Mouse (Mus musculus) stomach, postnatal 0 days (tissue): Measurements from ENCODE around the gene Nudt1. TPM values are rescaled to one million over a fixed set of nuclear protein-coding genes. Genes with fewer than 3 reads are reported as not detected.
A peak's percentile ranks its signal among the peaks of the same experiment; 100 is the strongest.

Experiments
- ATAC-seq: fragments of 200-750 bp; cut with Nextera tagmentation; 2 replicates; pipeline ENCODE4 v1.8.0; 2017; ENCODE audit not compliant: low FRiP score, low TSS enrichment
- DNase-seq: peaks from one replicate; pipeline ENCODE4 v3.0.0-alpha.2; 2016; ENCODE audit warnings: low spot score
- H3K27ac ChIP-seq: fragments of 300-500 bp; sonication (generic); replicated peaks from 2 replicates; pipeline ENCODE4 v1.5.1; 2014; ENCODE audit warnings: mild to moderate bottlenecking, control low read depth
- H3K27me3 ChIP-seq: fragments of 300-500 bp; sonication (generic); 2 replicates; pipeline ENCODE4 v1.6.1; 2014; ENCODE audit warnings: low read length; ENCODE audit not compliant: control insufficient read depth, insufficient read depth
- H3K36me3 ChIP-seq: fragments of 300-500 bp; sonication (generic); 2 replicates; pipeline ENCODE4 v1.6.1; 2014; ENCODE audit warnings: low read length, mixed read lengths; ENCODE audit not compliant: control insufficient read depth, insufficient read depth
- H3K4me1 ChIP-seq: fragments of 300-500 bp; sonication (generic); replicated peaks from 2 replicates; pipeline ENCODE4 v1.6.1; 2014; ENCODE audit warnings: antibody characterized with exemption; ENCODE audit not compliant: control insufficient read depth, insufficient read depth
- H3K4me2 ChIP-seq: fragments of 300-500 bp; sonication (generic); replicated peaks from 2 replicates; pipeline ENCODE4 v1.6.1; 2014; ENCODE audit warnings: low read depth, mild to moderate bottlenecking, control low read depth, moderate library complexity
- H3K4me3 ChIP-seq: fragments of 300-500 bp; sonication (generic); 2 replicates; pipeline ENCODE4 v1.5.1; 2014; ENCODE audit warnings: low read depth, low read length, control low read depth
- H3K9ac ChIP-seq: fragments of 300-500 bp; sonication (generic); 2 replicates; pipeline ENCODE4 v1.6.1; 2014; ENCODE audit warnings: mild to moderate bottlenecking, low read length, control low read depth, mixed read lengths
- H3K9me3 ChIP-seq: fragments of 300-500 bp; sonication (generic); 2 replicates; pipeline ENCODE4 v1.6.1; 2016; ENCODE audit warnings: low read length; ENCODE audit not compliant: control insufficient read depth
- CTCF ChIP-seq: IDR thresholded peaks from 2 replicates; pipeline ENCODE4 v1.5.1; 2016; ENCODE audit warnings: antibody characterized with exemption, low read depth, mild to moderate bottlenecking, moderate library complexity
- EP300 ChIP-seq: optimal IDR thresholded peaks from 2 replicates; pipeline ENCODE3; 2016; ENCODE audit warnings: antibody characterized with exemption
- WGBS: fragments of 180-500 bp; shearing (Covaris S2); extraction: QIAGEN DNeasy Blood & Tissue Kit; methylation state at CpG from one replicate; pipeline ENCODE4 v1.1.7; 2014; 5-methylcytosine and 5-hydroxymethylcytosine counted together
- polyA plus RNA-seq: library from polyadenylated mRNA; unstranded; fragments of >200 nt; fragmentation: Nextera tagmentation; extraction: Ambion mirVana; gene quantifications from 2 replicates; pipeline ENCODE4 v1.2.1, GENCODE M21; 2015

Gene Nudt1
- polyA plus RNA-seq, 1 experiment from 2014 or later = 25.3 TPM

GRCm38 (mm10) chr5:140284761-140285160, 36.7 kb upstream of the Nudt1 start:
- Histone ChIP-seq H3K4me1 (no peaks in the 10 kb centered on the region), H3K9ac (no peak overlapping the region), H3K4me2 (no peak overlapping the region), H3K9me3 (no peaks in the 10 kb centered on the region), H3K36me3 (peaks cover 6% of the 10 kb centered on the region; the same call in 1 of the 2 replicates), H3K27ac (no peak overlapping the region), H3K27me3 (no peaks in the 10 kb centered on the region), H3K4me3 (no peak overlapping the region)
- no peak for DNase-seq
- ATAC-seq = no peak
- TF ChIP-seq CTCF (no peak), EP300 (no peak)
- 93% methylated on average over 2 of the region's 2 CpGs for WGBS

- no peak for ATAC-seq
- peaks cover 6% of the 10 kb centered on the region; the same call in 1 of the 2 replicates for H3K36me3 ChIP-seq
- H3K9ac ChIP-seq = no peak overlapping the region
- H3K9me3 ChIP-seq = no peaks in the 10 kb centered on the region
- H3K27ac ChIP-seq = no peak overlapping the region
- no peak overlapping the region for H3K4me3 ChIP-seq
- TF ChIP-seq CTCF (no peak), EP300 (no peak)
- H3K27me3 ChIP-seq = no peaks in the 10 kb centered on the region
- H3K4me2 ChIP-seq = no peak overlapping the region
- DNase-seq = no peak
- 79% methylated on average over 3 of the region's 3 CpGs for WGBS
- H3K4me1 ChIP-seq = no peaks in the 10 kb centered on the region
Measured at GRCm38 (mm10) chr5:140288287-140288686, 33.2 kb upstream of the Nudt1 start.

GRCm38 (mm10) chr5:140289161-140289560, 32.3 kb upstream of the Nudt1 start:
- H3K9ac ChIP-seq = no peak overlapping the region
- no peak for DNase-seq
- no peak overlapping the region for H3K27ac ChIP-seq
- H3K4me3 ChIP-seq = no peak overlapping the region
- no peak for ATAC-seq
- 89% methylated on average over 2 of the region's 2 CpGs for WGBS
- H3K4me2 ChIP-seq = no peak overlapping the region
- TF ChIP-seq EP300 (no peak), CTCF (no peak)
- H3K4me1 ChIP-seq = no peaks in the 10 kb centered on the region
- H3K36me3 ChIP-seq = peaks cover 4% of the 10 kb centered on the region; the same call in 1 of the 2 replicates
- H3K27me3 ChIP-seq = no peaks in the 10 kb centered on the region
- H3K9me3 ChIP-seq = no peaks in the 10 kb centered on the region

GRCm38 (mm10) chr5:140292152-140292551, 29.3 kb upstream of the Nudt1 start:
- WGBS = 76% methylated on average over 1 of the region's 1 CpGs
- Histone ChIP-seq H3K36me3 (peaks cover 8% of the 10 kb centered on the region; the same call in 1 of the 2 replicates), H3K27me3 (no peaks in the 10 kb centered on the region), H3K9me3 (no peaks in the 10 kb centered on the region), H3K4me1 (no peaks in the 10 kb centered on the region), H3K27ac (no peak overlapping the region), H3K9ac (no peak overlapping the region), H3K4me2 (no peak overlapping the region), H3K4me3 (no peak overlapping the region)
- ATAC-seq (no peak), DNase-seq (peak; percentile 71)
- TF ChIP-seq CTCF (peak; percentile 91), EP300 (no peak)

- no peak for DNase-seq
- Histone ChIP-seq H3K27ac (no peak overlapping the region), H3K4me1 (no peaks in the 10 kb centered on the region), H3K4me2 (no peak overlapping the region), H3K9me3 (no peaks in the 10 kb centered on the region), H3K36me3 (peaks cover 21% of the 10 kb centered on the region), H3K9ac (no peak overlapping the region), H3K27me3 (no peaks in the 10 kb centered on the region), H3K4me3 (no peak overlapping the region)
- ATAC-seq = no peak
- WGBS = 92% methylated on average over 4 of the region's 4 CpGs
- TF ChIP-seq CTCF = no peak
- TF ChIP-seq EP300 = no peak
Measured at GRCm38 (mm10) chr5:140298291-140298690, 23.2 kb upstream of the Nudt1 start.

- Histone ChIP-seq H3K36me3 (peaks cover 28% of the 10 kb centered on the region), H3K4me3 (no peak overlapping the region), H3K4me1 (no peaks in the 10 kb centered on the region), H3K27ac (no peak overlapping the region), H3K9ac (no peak overlapping the region), H3K27me3 (no peaks in the 10 kb centered on the region), H3K9me3 (no peaks in the 10 kb centered on the region), H3K4me2 (no peak overlapping the region)
- 89% methylated on average over 8 of the region's 8 CpGs for WGBS
- no peak for DNase-seq
- TF ChIP-seq CTCF (no peak), EP300 (no peak)
- no peak for ATAC-seq
Measured at GRCm38 (mm10) chr5:140306016-140306415, 15.4 kb upstream of the Nudt1 start.
